Mouse (Mus musculus) embryonic fibroblast, embryonic 13.5 days (primary cell): ENCODE measurements around the gene Kcna6.

Experiments used
- CTCF ChIP-seq: IDR thresholded peaks from 2 replicates; pipeline ENCODE4 v1.5.1; 2011; ENCODE audit warnings: mild to moderate bottlenecking, control low read depth, low read length, moderate library complexity, borderline replicate concordance; ENCODE audit not compliant: insufficient read depth
- POLR2A ChIP-seq: IDR thresholded peaks from 2 replicates; pipeline ENCODE4 v1.6.1; 2011; ENCODE audit warnings: low read depth, mild to moderate bottlenecking, control low read depth, low read length, moderate library complexity

- TF ChIP-seq CTCF (no peak), POLR2A (no peak)
Observed at GRCm38 (mm10) chr6:126767610-126768532, 27.4 kb upstream of the Kcna6 start.
